Mouse (Mus musculus): ENCODE measurements around the gene Sh3pxd2a.

Sh3pxd2a gene

DNA sequence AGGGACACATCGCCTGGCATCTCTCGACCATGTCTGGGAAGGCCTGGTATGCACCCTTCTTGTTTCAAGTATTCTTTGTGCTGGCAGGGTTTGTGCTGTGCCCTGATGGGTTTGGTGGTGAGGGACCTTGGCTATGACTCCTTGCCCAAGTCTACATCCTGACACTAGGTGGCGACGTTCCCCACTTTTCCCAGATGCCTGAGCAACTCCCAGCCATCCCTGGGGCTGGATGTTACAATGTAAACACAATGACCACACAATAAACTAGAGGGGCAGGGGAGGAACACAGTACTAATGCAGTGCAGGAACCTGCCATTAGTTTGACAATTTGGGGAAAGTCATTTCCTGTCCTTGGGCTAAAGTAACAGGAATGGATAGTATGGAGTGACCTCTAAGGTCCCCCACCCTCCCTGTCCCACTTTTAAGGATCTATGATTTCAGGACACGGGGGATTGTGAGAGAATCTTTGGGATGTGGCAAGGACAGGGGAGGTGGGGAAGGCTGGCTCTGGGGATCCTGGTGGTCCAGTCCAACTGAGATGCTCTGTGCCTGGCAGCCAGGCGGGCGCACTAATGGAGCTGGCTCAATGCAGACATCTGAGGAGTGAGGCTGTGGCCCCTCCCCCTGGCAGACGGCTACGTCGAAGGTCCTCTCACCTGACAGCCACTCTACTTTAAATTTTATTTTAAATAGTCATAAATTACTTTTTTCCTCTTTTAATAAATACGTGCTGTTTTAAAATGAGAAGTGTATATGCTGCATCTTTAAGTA, 199.7 kb downstream of the Sh3pxd2a start:
- DNase-seq: peak; percentile 85 to 92

DNA sequence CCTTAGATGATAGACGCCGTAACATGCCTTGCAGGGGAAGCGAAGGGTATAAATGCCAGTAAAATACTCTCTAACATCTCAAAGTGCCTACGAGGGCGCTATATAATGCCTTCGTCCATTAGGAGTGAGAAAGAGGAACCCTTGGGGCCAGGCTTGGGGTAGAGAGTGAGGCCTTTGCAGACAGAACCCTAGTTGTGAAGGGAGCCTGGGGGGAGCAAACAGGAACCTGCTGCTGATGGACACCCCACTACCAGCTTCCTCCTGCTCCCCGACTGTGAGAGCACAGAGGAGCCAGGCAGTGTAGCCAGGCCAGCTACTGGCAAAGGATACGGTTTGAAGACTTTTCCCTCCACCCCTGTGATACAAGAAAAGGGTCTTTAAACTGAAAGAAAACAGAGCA, 200.6 kb downstream of the Sh3pxd2a start:
- no peak for DNase-seq

DNA sequence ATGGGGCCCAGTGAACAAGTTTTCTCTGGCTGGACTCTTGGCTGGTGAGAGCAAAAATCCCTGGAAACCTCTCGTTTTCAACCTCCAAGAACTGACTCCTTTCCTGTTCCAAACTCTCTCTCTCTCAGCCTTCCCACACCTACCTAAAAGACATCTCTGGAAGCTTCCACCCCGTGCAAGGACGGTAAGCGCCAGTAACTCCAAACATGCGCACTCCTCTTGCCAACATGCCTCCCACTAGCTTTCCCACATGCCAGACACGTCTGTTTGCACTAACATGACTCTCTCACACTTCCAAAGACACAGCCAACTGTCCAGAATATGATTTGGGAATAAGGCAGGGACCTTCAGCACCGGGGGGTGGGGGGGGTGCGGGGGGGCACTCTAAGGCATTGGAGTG, 203.0 kb downstream of the Sh3pxd2a start:
- no peak for DNase-seq

DNA sequence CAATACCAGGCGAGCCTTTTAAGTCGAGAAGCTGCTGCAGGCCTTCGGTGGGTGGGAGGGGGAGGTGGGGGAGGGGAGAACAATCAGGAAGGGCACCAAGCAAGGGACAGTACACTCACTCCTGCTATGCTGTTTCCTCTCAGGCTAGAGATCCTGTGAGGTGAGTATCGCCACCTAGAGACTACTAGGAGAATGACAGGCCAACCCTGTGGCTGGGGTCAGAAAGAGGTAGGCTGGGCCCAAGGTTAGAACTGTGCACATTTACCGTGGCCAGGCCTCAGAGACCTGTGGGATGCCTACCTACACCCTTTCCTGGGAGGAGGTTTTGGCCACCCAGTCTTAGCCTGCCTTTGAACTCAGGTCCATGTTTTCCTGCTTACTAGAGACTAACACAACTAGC, 204.6 kb downstream of the Sh3pxd2a start:
- peak; percentile 61 to 75 for DNase-seq

DNA sequence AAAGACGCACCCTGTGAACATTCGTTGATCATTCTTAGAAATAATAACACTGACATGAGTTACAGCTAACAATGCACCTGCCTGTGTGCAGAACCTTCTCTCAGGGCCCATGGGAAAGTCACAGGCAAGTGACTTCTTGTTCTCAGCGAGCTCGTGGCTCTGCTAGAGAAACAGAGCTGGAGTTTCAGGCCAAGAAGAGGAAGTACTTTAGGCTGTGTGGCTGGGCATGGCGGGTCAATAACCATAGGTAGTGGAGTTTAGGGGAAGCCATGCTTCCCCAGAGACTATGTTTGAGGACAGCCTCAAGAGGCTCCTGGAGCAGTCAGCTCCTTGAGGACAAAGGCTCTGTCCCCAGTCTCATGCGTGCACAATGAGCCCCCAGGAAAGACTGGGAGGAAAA, 208.3 kb downstream of the Sh3pxd2a start:
- DNase-seq: no peak

DNA sequence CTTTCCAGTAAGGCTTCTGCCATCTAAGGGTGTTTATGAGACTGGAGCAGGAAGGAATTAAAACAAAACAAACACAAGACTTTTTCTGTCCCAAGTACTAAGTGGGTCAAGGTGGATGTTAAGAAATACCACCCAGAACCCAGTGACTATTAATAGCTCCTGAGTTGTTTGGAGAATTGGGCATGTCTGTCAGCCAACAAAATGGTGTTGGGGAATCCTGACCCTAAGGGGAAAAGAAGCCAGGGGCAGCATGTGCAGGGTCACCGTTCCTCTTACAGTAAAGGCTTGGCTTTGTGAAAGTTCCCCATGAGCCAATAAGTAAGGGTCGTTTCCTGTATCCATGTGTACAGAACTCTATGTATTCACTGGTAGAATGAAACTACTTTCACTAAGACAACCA, 209.2 kb downstream of the Sh3pxd2a start:
- DNase-seq: no peak

DNA sequence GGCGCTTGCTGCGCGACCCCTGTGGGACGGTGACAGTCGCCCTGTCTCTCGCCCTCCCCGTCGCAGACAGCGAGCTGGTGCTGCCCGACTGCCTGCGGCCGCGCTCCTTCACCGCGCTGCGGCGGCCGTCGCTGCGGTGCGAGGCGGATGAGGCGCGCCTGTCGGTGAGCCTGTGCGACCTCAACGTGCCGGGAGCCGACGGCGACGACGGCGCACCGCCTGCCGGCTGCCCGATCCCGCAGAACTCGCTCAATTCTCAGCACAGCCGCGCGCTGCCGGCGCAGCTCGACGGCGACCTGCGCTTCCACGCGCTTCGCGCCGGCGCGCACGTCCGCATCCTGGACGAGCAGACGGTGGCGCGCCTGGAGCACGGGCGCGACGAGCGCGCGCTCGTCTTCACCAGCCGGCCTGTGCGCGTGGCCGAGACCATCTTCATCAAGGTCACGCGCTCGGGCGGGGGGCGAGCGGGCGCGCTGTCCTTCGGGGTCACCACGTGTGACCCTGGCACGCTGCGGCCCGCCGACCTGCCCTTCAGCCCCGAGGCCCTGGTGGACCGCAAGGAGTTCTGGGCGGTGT, 211.1 kb downstream of the Sh3pxd2a start:
- DNase-seq: peak in 1 of 2 experiments; percentile 59

DNA sequence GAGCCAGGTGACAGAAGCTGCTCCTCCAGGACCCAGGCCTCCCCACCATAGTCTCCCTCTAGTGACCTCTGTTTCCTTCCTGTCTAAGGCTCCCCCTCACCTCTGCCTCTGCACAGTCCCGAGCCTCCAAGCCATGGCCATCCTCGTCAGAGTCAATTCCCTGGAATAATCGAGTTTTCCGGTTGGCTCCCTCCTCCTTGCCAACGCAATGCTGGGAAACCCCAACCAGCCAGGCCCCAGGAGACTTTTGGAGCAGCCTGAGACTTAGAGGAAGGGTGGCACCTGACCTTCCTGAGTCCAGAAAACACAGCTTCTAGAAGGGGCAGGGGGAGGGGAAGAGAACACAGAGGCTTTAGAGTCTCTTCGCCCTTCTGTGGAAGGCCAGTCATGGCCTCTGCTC, 213.3 kb downstream of the Sh3pxd2a start:
- no peak for DNase-seq

DNA sequence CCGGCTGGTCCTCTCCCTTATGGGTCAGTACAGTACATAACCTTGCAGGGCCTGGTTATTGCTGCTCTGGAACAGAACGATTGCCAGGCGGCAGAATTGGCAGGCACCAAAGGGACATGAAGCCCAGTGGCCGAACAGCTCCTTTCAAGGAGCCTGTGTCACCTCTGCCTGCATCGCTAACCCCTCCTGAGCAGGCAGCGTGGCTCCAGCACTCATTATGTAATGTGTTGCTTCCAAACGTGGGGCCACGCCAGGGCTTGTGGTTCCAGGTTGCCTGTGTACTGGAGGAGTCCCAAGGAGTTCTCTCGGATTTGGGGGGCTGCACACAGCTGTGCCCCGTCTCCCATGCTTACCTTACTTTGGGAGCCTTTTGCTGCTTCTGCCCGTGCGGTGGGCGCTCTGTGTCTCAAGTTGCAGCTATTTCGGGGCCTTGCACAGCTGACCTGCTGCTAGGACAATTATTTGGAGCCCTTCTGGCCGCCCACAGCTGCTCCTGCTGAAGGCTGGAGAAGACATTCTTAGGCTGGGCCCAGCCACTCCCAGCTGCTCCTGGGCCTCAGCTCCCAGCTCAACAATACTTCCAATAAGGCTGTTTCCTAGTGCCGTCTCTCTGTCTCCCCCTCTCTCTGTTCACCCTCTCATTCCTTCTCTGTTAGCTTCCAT, 215.2 kb downstream of the Sh3pxd2a start:
- DNase-seq: no peak

DNA sequence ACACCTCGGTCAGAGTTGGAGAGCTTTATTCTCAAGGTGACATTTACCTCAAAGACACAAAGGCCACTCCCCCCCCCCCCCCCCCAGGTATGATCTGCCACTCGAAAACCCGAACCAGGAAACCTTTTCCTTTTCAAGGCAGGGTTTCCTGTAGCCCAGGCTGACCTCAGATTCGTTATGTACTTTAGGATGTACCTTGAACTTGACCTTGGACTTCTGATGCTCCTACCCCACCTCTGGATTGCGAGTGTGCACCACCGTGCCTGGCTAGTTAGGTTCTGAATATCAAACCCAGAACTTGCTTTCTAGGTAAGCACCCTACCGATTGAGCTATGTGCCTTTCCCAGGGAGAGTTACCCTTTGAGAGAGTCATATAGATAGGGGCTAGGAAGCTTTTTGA, 215.9 kb downstream of the Sh3pxd2a start:
- no peak for DNase-seq

DNA sequence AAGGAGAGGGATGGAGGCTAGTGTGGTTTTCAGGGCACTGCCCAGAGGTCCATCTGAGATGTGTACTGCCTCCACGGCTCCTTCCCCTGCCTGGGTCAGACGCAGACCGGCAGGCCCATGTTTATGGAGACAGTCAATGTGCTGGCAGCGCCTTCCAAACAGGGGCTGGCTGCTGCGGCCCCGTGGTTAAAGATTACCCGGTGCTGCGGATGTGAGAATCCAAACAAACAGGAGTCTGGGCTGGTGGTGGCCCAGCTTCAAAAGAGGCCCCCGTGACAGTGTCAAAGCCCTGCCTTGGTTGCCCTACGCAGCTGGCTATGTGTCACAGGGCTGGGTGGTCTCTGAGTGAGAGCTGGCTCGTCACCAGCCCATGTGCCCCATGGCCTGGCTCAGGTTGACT, 216.4 kb downstream of the Sh3pxd2a start:
- no peak for DNase-seq

DNA sequence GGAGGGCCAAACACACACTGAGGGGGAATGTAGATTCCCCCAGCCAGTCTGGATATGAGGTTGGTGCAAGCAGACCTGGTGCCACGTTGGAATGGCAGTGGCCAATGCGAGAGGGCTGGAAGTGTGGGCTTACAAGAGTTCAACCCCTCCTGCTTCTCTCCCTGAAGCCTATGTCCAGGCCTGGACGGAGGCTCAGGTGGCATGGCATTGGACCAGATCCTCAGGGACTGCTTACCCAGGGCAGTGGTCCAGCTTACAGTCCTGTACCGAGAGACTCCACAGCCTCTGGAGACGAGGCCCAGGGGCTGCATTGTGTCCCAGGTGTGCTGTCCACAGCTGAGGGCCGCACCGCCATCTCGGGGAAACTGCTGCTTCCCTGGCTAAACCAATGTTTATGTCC, 218.7 kb downstream of the Sh3pxd2a start:
- no peak for DNase-seq

DNA sequence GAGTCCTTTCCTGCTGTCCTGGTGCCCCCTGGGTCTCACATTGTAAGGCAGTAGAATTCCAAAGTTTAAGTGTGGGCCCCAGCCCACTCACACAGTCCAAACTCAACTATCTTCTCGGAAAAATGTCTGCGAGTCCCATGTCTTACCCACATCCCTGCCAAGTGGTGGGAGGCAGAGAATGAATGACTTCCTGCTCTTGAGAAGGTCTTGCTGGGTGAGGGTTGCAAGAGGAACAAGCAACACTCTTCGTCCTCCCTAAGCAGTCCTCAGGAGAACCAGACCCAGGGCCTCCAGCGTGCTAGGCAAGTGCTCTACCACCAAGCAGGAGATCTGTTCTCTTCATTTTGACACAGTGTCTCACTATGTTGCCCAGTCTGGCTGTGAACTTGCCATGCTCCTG, 222.0 kb downstream of the Sh3pxd2a start:
- DNase-seq: no peak

DNA sequence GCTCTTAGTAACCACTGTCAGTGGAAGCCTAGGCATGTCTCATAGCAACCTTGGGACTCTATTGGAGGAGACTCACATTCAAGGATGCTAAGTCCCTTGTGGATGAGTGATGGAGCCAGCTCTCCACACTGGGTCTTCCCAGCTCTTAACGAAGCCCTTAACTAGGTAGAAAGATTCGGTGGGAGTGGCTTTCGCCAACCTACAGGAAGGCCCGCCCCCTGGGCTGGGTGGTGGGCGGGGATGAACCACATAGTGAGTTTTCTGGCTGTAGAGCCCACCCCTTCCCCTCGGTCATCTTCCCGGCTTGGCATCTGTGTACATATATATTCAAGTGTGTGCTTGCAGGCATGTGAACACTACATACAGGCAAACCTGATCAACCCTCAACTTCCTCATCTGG, 223.2 kb downstream of the Sh3pxd2a start:
- DNase-seq: no peak

DNA sequence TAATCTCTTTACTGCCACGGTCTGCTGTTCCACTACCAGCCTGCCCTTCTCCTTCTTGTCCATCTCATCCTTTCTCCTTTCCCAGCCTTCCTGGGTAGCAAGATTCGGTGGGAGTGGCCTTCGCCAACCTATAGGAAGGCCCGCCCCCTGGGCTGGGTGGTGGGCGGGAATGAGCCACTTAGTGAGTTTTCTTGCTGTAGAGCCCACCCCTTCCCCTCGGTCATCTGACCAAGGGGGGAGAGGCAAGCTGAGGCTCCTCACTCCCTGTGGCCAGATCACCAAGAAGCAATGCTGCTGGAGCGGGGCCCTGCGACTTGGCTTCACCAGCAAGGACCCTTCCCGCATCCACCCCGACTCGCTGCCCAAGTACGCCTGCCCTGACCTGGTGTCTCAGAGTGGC, 224.1 kb downstream of the Sh3pxd2a start:
- DNase-seq: no peak

DNA sequence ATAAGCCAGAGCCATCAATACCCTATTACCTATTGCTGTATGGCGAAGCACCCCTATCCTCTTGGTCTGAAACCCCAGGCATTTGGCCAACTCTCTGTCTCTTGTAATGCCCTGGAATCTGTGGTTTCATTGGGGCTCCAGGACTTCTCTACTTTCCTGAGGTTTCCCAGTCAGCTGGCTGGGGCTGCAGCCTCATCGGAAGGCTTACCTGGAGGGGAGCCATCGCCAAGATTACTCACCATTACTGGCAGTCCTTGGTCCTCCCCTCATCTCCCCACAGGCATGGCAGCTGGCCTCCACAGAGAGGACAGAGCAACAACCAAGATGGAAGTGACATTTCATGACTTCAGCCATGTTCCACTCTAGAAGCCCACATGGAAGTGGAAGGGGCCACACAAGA, 231.1 kb downstream of the Sh3pxd2a start:
- DNase-seq: peak in 1 of 2 experiments; percentile 67

DNA sequence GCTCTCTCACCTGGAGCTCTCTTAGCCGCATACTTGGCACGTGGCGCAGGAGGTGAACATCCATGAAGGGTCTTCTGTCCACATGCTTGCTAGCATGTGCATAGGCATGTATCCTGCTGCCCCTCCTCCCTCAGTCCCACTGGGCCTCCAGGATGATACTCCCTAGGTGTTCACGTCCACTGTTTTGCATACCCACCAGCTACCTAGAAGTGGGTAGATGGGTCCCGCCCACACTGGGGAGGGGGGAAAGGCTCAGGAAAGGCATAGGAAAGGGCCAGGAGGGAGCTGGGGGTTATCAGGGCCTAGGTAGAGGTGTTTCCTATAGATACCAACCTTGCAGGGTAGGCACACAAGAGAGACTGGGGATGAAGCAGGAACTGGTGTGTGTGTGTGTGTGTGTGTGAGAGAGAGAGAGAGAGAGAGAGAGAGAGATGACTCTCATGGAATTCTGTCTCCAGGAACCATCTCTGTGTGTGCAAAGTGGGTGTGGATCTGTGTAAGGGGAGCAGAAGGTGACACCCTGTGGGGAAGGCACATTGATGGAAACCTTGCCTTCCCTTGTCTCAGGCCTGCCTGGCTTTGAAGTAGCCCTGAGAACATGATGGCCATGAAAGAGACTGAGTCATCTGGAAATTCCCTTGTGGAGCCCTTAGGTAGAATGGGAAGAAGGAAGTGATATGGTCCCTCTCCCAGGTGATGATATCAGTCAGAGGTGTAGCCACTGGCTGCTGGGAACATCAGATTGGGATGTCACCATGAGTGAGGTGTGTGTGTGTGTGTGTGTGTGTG, 231.9 kb downstream of the Sh3pxd2a start:
- no peak for DNase-seq

DNA sequence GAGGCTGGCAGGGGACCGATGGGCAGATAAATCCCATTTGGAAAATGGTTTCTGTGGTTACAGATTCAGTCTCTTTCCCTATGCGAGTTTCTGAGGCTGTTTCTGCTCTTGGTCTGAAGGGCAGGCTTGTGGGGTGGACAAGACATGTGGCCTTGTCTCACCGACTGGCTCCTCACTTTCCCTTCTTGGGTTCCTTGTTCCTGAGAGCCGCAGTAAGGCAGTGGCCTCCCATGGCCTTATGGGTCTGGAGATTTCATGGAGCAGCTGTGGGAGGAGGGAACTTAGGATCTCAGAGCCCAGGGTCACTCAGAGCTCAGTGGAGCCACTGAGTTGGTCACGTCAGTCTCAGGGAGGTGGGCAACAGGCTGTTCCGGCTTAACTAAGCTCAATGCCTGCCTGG, 232.8 kb downstream of the Sh3pxd2a start:
- no peak for DNase-seq

DNA sequence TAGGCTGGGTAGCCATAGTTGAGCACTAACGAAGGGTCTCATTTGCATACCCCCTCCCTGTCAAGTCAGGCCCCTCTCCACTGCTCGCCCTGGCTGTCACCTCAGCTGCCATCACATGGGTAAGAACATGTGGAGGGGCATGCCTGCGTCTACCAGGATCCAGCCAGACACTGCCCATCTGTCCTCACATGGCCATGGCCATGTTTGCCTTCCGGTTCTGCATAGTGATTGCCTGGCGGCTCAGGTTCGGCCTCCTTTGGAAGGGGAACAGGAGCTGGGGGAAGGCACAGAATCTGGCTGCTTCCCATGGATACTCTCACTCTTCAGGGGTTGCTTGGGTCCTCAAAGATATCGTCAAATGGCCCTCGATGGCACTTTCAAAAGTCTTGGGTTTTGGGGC, 233.5 kb downstream of the Sh3pxd2a start:
- DNase-seq: no peak

DNA sequence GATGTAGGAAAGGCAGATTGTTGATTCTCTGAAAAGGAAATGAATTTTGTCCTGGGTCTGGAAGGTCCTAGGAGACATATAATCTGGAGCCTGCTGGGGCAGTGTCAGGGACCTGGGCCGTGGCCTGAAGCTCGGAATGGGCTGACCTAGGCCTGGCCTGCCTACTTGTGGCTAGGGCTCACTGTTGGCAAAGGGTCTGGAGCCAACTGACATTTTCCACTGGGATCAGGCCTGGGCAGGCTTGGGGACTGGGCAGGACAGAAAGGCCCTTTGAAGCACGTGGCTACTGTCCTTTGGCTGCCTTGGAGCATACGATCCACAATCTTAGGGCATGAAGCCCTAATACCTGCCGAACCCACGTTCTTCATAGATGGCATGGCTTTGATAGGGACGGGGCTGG, 234.1 kb downstream of the Sh3pxd2a start:
- no peak for DNase-seq

DNA sequence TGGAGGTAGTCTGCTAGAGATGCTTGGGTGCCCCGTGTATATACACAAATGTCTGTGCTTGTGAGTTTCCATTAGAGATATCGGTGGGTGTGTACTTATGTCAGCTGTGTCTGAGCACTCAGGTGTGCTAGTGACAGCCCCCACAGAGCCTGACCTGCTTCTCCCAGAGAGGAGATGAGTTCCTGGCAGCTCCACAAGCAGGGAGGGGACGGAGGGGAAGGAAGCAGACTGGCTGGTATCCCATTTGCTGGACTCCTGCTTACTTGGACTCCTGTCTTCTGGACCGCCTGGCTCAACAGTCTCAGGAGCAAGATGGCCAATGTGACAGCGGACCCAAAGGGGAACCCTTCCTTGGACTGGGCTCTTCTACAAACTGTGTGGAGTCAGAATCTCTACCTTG, 234.7 kb downstream of the Sh3pxd2a start:
- DNase-seq: peak; percentile 83 to 86

DNA sequence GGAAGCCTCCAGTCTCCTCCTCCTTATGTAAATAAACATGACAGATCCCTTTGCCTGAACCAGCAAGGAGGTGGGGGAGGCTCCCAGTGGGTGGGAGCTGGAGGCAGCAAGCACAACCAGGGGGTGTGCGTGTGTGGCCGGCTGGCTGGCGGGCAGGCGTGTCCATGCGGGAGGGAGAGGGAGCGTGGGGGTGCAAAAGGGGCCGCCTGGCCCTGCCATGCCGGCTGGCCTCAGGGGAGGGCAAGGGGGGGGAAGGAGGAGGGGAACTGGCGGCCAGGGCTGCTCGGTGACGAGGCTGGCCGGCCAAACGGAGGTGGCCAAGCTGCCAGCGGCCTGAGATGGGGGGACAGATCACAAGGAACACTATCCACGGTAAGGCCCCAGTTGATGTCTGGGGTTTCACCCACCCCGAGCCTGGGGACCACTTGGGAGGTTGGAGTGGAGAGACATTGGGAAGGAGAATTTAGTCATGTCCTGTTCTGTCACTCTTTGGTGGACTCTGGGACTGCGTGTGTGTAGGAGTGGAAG, 235.4 kb downstream of the Sh3pxd2a start:
- DNase-seq: peak; percentile 86 to 87

DNA sequence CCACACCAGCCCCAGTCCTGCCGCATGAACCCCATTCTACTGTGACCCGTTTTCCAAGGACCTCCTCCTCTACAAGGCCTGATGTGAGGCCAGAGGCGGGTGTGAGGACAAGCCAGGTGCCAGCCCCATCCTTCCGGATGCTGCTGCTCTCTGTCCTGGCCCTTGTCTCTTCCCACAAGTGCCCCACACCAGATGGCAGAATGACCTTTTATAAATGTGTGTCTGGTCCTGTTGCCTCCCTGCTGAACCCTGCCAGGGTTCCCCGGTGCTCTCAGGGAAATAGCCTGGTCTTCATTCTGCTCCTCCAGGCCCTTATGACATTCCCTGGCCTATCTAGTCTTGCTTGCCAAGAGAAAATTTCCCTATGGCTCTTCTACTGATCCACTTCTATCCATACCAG, 238.4 kb downstream of the Sh3pxd2a start:
- DNase-seq: peak; percentile 67 to 75

Data from cerebellum, postnatal 25 days (tissue).